Mouse (Mus musculus): ENCODE results near the gene Rbks. TPM values are rescaled to one million over a fixed set of nuclear protein-coding genes. Genes with fewer than 3 reads are reported as not detected.
"Not testable (repeated sequence)": the region's sequence is repeated elsewhere in the genome, so short reads cannot be mapped to it uniquely, and the experiment has no call there.

The Rbks gene
- polyA plus RNA-seq, 1 experiment: 1.4 TPM

GRCm38 (mm10) chr5:31640542-31640941, 56.9 kb downstream of the Rbks start:
- H3K4me3 ChIP-seq (ENCODE audit: low read depth, low read length): no peak overlapping the region
- TF ChIP-seq EP300 (IDR thresholded peaks at IDR 0.05; ENCODE audit: insufficient read depth, low read depth, low read length): no peak
- TF ChIP-seq CTCF (IDR thresholded peaks at IDR 0.05; ENCODE audit: low read depth, low read length): no peak
- no peak for TF ChIP-seq POLR2A (IDR thresholded peaks at IDR 0.05; ENCODE audit: insufficient read depth, low read length)
- H3K27me3 ChIP-seq (ENCODE audit: control insufficient read depth, insufficient read depth, low read length, poor library complexity, severe bottlenecking): no peaks in the 10 kb centered on the region

GRCm38 (mm10) chr5:31636636-31637253, 60.7 kb downstream of the Rbks start:
- TF ChIP-seq POLR2A (IDR thresholded peaks at IDR 0.05; ENCODE audit: insufficient read depth, low read length) (no peak), EP300 (IDR thresholded peaks at IDR 0.05; ENCODE audit: insufficient read depth, low read depth, low read length) (no peak), CTCF (IDR thresholded peaks at IDR 0.05; ENCODE audit: low read depth, low read length) (no peak)
- Histone ChIP-seq H3K9me3 (replicated peaks; ENCODE audit: control insufficient read depth, insufficient read depth, low read length, poor library complexity, severe bottlenecking) (no peaks in the 10 kb centered on the region), H3K4me1 (ENCODE audit: control insufficient read depth, insufficient read depth, low read length) (peaks cover 11% of the 10 kb centered on the region), H3K27me3 (ENCODE audit: control insufficient read depth, insufficient read depth, low read length, poor library complexity, severe bottlenecking) (no peaks in the 10 kb centered on the region), H3K27ac (ENCODE audit: insufficient read depth, low read length) (peak overlapping the region; percentile 99), H3K4me3 (ENCODE audit: low read depth, low read length) (no peak overlapping the region), H3K9ac (ENCODE audit: low read depth, poor library complexity, severe bottlenecking) (peak overlapping the region; percentile 30; the same call in 1 of the 2 replicates), H3K36me3 (ENCODE audit: control insufficient read depth, insufficient read depth, low read length, poor library complexity, severe bottlenecking) (no peaks in the 10 kb centered on the region)

More at GRCm38 (mm10) chr5:31640542-31640941, 56.9 kb downstream of the Rbks start:
- Histone ChIP-seq H3K9me3 (replicated peaks; ENCODE audit: control insufficient read depth, insufficient read depth, low read length, poor library complexity, severe bottlenecking) (no peaks in the 10 kb centered on the region), H3K4me1 (ENCODE audit: control insufficient read depth, insufficient read depth, low read length) (peaks cover 8% of the 10 kb centered on the region), H3K36me3 (ENCODE audit: control insufficient read depth, insufficient read depth, low read length, poor library complexity, severe bottlenecking) (no peaks in the 10 kb centered on the region), H3K9ac (ENCODE audit: low read depth, poor library complexity, severe bottlenecking) (no peak overlapping the region), H3K27ac (ENCODE audit: insufficient read depth, low read length) (no peak overlapping the region)

GRCm38 (mm10) chr5:31634679-31635078, 62.7 kb downstream of the Rbks start:
- H3K27ac ChIP-seq (ENCODE audit: insufficient read depth, low read length): peak overlapping the region; percentile 99
- TF ChIP-seq CTCF (IDR thresholded peaks at IDR 0.05; ENCODE audit: low read depth, low read length) (no peak), EP300 (IDR thresholded peaks at IDR 0.05; ENCODE audit: insufficient read depth, low read depth, low read length) (no peak), POLR2A (IDR thresholded peaks at IDR 0.05; ENCODE audit: insufficient read depth, low read length) (no peak)
- H3K9ac ChIP-seq (ENCODE audit: low read depth, poor library complexity, severe bottlenecking): peak overlapping the region; percentile 65

GRCm38 (mm10) chr5:31634161-31634560, 63.3 kb downstream of the Rbks start:
- H3K4me3 ChIP-seq (ENCODE audit: low read depth, low read length): no peak overlapping the region
- peak overlapping the region; percentile 99 for H3K27ac ChIP-seq (ENCODE audit: insufficient read depth, low read length)
- TF ChIP-seq EP300 (IDR thresholded peaks at IDR 0.05; ENCODE audit: insufficient read depth, low read depth, low read length): peak; percentile 70; the same call in 1 of the 2 replicates
- no peak for TF ChIP-seq CTCF (IDR thresholded peaks at IDR 0.05; ENCODE audit: low read depth, low read length)
- H3K36me3 ChIP-seq (ENCODE audit: control insufficient read depth, insufficient read depth, low read length, poor library complexity, severe bottlenecking): no peaks in the 10 kb centered on the region
- H3K27me3 ChIP-seq (ENCODE audit: control insufficient read depth, insufficient read depth, low read length, poor library complexity, severe bottlenecking): no peaks in the 10 kb centered on the region
- no peak overlapping the region for H3K9ac ChIP-seq (ENCODE audit: low read depth, poor library complexity, severe bottlenecking)
- H3K4me1 ChIP-seq (ENCODE audit: control insufficient read depth, insufficient read depth, low read length): peaks cover 15% of the 10 kb centered on the region
- H3K9me3 ChIP-seq (replicated peaks; ENCODE audit: control insufficient read depth, insufficient read depth, low read length, poor library complexity, severe bottlenecking): no peaks in the 10 kb centered on the region

More at GRCm38 (mm10) chr5:31634679-31635078, 62.7 kb downstream of the Rbks start:
- Histone ChIP-seq H3K4me3 (ENCODE audit: low read depth, low read length) (no peak overlapping the region), H3K4me1 (ENCODE audit: control insufficient read depth, insufficient read depth, low read length) (peaks cover 15% of the 10 kb centered on the region), H3K27me3 (ENCODE audit: control insufficient read depth, insufficient read depth, low read length, poor library complexity, severe bottlenecking) (no peaks in the 10 kb centered on the region), H3K9me3 (replicated peaks; ENCODE audit: control insufficient read depth, insufficient read depth, low read length, poor library complexity, severe bottlenecking) (no peaks in the 10 kb centered on the region), H3K36me3 (ENCODE audit: control insufficient read depth, insufficient read depth, low read length, poor library complexity, severe bottlenecking) (no peaks in the 10 kb centered on the region)

- Histone ChIP-seq H3K27ac (ENCODE audit: insufficient read depth, low read length) (peak overlapping the region; percentile 69), H3K4me1 (ENCODE audit: control insufficient read depth, insufficient read depth, low read length) (peaks cover 16% of the 10 kb centered on the region), H3K9ac (ENCODE audit: low read depth, poor library complexity, severe bottlenecking) (peak overlapping the region; percentile 36)
- not testable (repeated sequence) for H3K9me3 ChIP-seq (replicated peaks; ENCODE audit: control insufficient read depth, insufficient read depth, low read length, poor library complexity, severe bottlenecking); H3K4me3 ChIP-seq (ENCODE audit: low read depth, low read length); H3K27me3 ChIP-seq (ENCODE audit: control insufficient read depth, insufficient read depth, low read length, poor library complexity, severe bottlenecking); H3K36me3 ChIP-seq (ENCODE audit: control insufficient read depth, insufficient read depth, low read length, poor library complexity, severe bottlenecking)
Observed at GRCm38 (mm10) chr5:31631169-31631568, 66.3 kb downstream of the Rbks start.

GRCm38 (mm10) chr5:31630064-31630463, 67.4 kb downstream of the Rbks start:
- H3K4me3 ChIP-seq (ENCODE audit: low read depth, low read length): no peak overlapping the region
- TF ChIP-seq POLR2A (IDR thresholded peaks at IDR 0.05; ENCODE audit: insufficient read depth, low read length) (no peak), EP300 (IDR thresholded peaks at IDR 0.05; ENCODE audit: insufficient read depth, low read depth, low read length) (no peak), CTCF (IDR thresholded peaks at IDR 0.05; ENCODE audit: low read depth, low read length) (no peak)
- H3K27ac ChIP-seq (ENCODE audit: insufficient read depth, low read length): peak overlapping the region; percentile 69
- H3K9me3 ChIP-seq (replicated peaks; ENCODE audit: control insufficient read depth, insufficient read depth, low read length, poor library complexity, severe bottlenecking): no peaks in the 10 kb centered on the region
- H3K27me3 ChIP-seq (ENCODE audit: control insufficient read depth, insufficient read depth, low read length, poor library complexity, severe bottlenecking): no peaks in the 10 kb centered on the region
- H3K36me3 ChIP-seq (ENCODE audit: control insufficient read depth, insufficient read depth, low read length, poor library complexity, severe bottlenecking): no peaks in the 10 kb centered on the region
- H3K4me1 ChIP-seq (ENCODE audit: control insufficient read depth, insufficient read depth, low read length): peaks cover 13% of the 10 kb centered on the region
- peak overlapping the region; percentile 36 for H3K9ac ChIP-seq (ENCODE audit: low read depth, poor library complexity, severe bottlenecking)

Data from ES-Bruce4 (cell line).